Mouse (Mus musculus) kidney, postnatal 0 days (tissue): ENCODE measurements around the gene Acot7. TPM values are rescaled to one million over a fixed set of nuclear protein-coding genes. Genes with fewer than 3 reads are reported as not detected.

ENCODE experiments used
- ATAC-seq: fragments of 200-750 bp; cut with Nextera tagmentation; replicated peaks from 2 replicates; pipeline ENCODE4 v1.8.0; 2017; ENCODE audit warnings: low read depth, moderate number of reproducible peaks, moderate TSS enrichment, moderate library complexity; ENCODE audit not compliant: low FRiP score
- DNase-seq: peaks from one replicate; pipeline ENCODE4 v3.0.0-alpha.2; 2016; ENCODE audit warnings: low spot score
- H3K27ac ChIP-seq: fragments of 300-500 bp; sonication (generic); 2 replicates; pipeline ENCODE4 v1.5.1; 2014; ENCODE audit warnings: mild to moderate bottlenecking
- H3K27me3 ChIP-seq: fragments of 300-500 bp; sonication (generic); 2 replicates; pipeline ENCODE4 v1.6.1; 2014; ENCODE audit warnings: low read length, mixed read lengths; ENCODE audit not compliant: insufficient read depth
- H3K36me3 ChIP-seq: fragments of 300-500 bp; sonication (generic); 2 replicates; pipeline ENCODE4 v1.6.1; 2014; ENCODE audit warnings: low read length, mixed read lengths; ENCODE audit not compliant: insufficient read depth
- H3K4me1 ChIP-seq: fragments of 300-500 bp; sonication (generic); replicated peaks from 2 replicates; pipeline ENCODE4 v1.6.1; 2014; ENCODE audit warnings: antibody characterized with exemption, low read length, mixed read lengths; ENCODE audit not compliant: insufficient read depth
- H3K4me2 ChIP-seq: fragments of 300-500 bp; sonication (generic); 2 replicates; pipeline ENCODE4 v1.6.1; 2014; ENCODE audit warnings: mild to moderate bottlenecking, low read length, moderate library complexity, mixed read lengths
- H3K4me3 ChIP-seq: fragments of 300-500 bp; sonication (generic); replicated peaks from 2 replicates; pipeline ENCODE4 v1.5.1; 2014; ENCODE audit warnings: low read depth, low read length
- H3K9ac ChIP-seq: fragments of 300-500 bp; sonication (generic); 2 replicates; pipeline ENCODE4 v1.6.1; 2014; ENCODE audit warnings: low read depth, low read length
- H3K9me3 ChIP-seq: fragments of 300-500 bp; sonication (generic); replicated peaks from 2 replicates; pipeline ENCODE4 v1.6.1; 2016; ENCODE audit warnings: low read length, inconsistent platforms, mixed read lengths
- CTCF ChIP-seq: IDR thresholded peaks from 2 replicates; pipeline ENCODE4 v1.5.1; 2016; ENCODE audit warnings: antibody characterized with exemption, low read depth, mild to moderate bottlenecking, moderate library complexity
- WGBS: fragments of 180-500 bp; shearing (Covaris S2); extraction: QIAGEN DNeasy Blood & Tissue Kit; methylation state at CpG from one replicate; pipeline ENCODE4 v1.1.7; 2014; 5-methylcytosine and 5-hydroxymethylcytosine counted together
- polyA plus RNA-seq: library from polyadenylated mRNA; unstranded; fragments of >200 nt; fragmentation: Nextera tagmentation; extraction: Ambion mirVana; gene quantifications from 2 replicates; pipeline ENCODE4 v1.2.1, GENCODE M21; 2015

The Acot7 gene
- polyA plus RNA-seq, 1 experiment from 2014 or later, result 56.4 TPM

GRCm38 (mm10) chr4:152209623-152210022 lies 31.7 kb downstream of the Acot7 start:
- Histone ChIP-seq H3K27ac (no peak overlapping the region), H3K4me2 (no peak overlapping the region), H3K27me3 (no peaks in the 10 kb centered on the region), H3K9ac (no peak overlapping the region), H3K4me3 (no peak overlapping the region), H3K9me3 (no peaks in the 10 kb centered on the region), H3K4me1 (peaks cover 3% of the 10 kb centered on the region; the same call in 1 of the 2 replicates), H3K36me3 (no peaks in the 10 kb centered on the region)
- DNase-seq (peak; percentile 31), ATAC-seq (no peak)
- WGBS, result 29% methylated on average over 4 of the region's 4 CpGs
- TF ChIP-seq CTCF, result no peak

GRCm38 (mm10) chr4:152212091-152212505 lies 34.2 kb downstream of the Acot7 start:
- H3K4me2 ChIP-seq, result no peak overlapping the region
- no peak overlapping the region for H3K9ac ChIP-seq
- peak; percentile 86 for ATAC-seq
- H3K4me3 ChIP-seq, result no peak overlapping the region
- H3K9me3 ChIP-seq, result no peaks in the 10 kb centered on the region
- TF ChIP-seq CTCF, result no peak
- no peak overlapping the region for H3K27ac ChIP-seq
- peak; percentile 22 for DNase-seq
- WGBS, result 58% methylated on average over 6 of the region's 6 CpGs
- H3K27me3 ChIP-seq, result no peaks in the 10 kb centered on the region
- H3K36me3 ChIP-seq, result no peaks in the 10 kb centered on the region
- peaks cover 3% of the 10 kb centered on the region; the same call in 1 of the 2 replicates for H3K4me1 ChIP-seq

- 39% methylated on average over 5 of the region's 5 CpGs for WGBS
- Histone ChIP-seq H3K27ac (no peak overlapping the region), H3K27me3 (no peaks in the 10 kb centered on the region), H3K9me3 (no peaks in the 10 kb centered on the region), H3K4me3 (no peak overlapping the region), H3K4me2 (no peak overlapping the region), H3K4me1 (peaks cover 3% of the 10 kb centered on the region; the same call in 1 of the 2 replicates), H3K36me3 (no peaks in the 10 kb centered on the region), H3K9ac (no peak overlapping the region)
- peak; percentile 74 for TF ChIP-seq CTCF
- DNase-seq (peak; percentile 88), ATAC-seq (peak; percentile 18)
Observed at GRCm38 (mm10) chr4:152212531-152212930, 34.6 kb downstream of the Acot7 start.

- no peak for ATAC-seq
- no peak overlapping the region for H3K27ac ChIP-seq
- H3K4me2 ChIP-seq, result no peak overlapping the region
- 0 out of 2 replicates have a peak, but pooled peaks cover under 1% of the 10 kb centered on the region for H3K36me3 ChIP-seq
- H3K9ac ChIP-seq, result no peak overlapping the region
- no peak for TF ChIP-seq CTCF
- H3K9me3 ChIP-seq, result no peaks in the 10 kb centered on the region
- H3K27me3 ChIP-seq, result no peaks in the 10 kb centered on the region
- H3K4me3 ChIP-seq, result no peak overlapping the region
- 64% methylated on average over 11 of the region's 11 CpGs for WGBS
- DNase-seq, result no peak
- peaks cover 3% of the 10 kb centered on the region; the same call in 1 of the 2 replicates for H3K4me1 ChIP-seq
Observed at GRCm38 (mm10) chr4:152212974-152213373, 35.0 kb downstream of the Acot7 start.

- WGBS, result 35% methylated on average over 6 of the region's 6 CpGs
- H3K36me3 ChIP-seq, result 0 out of 2 replicates have a peak, but pooled peaks cover 4% of the 10 kb centered on the region
- H3K4me1 ChIP-seq, result peaks cover 3% of the 10 kb centered on the region; the same call in 1 of the 2 replicates
- H3K9ac ChIP-seq, result no peak overlapping the region
- ATAC-seq (0 out of 2 replicates have a peak, but pooled peaks have one; percentile 14), DNase-seq (peak; percentile 95)
- H3K4me2 ChIP-seq, result no peak overlapping the region
- H3K27me3 ChIP-seq, result no peaks in the 10 kb centered on the region
- no peak overlapping the region for H3K27ac ChIP-seq
- no peak overlapping the region for H3K4me3 ChIP-seq
- no peaks in the 10 kb centered on the region for H3K9me3 ChIP-seq
- TF ChIP-seq CTCF, result peak; percentile 98
Observed at GRCm38 (mm10) chr4:152213760-152214480, 36.0 kb downstream of the Acot7 start.

GRCm38 (mm10) chr4:152214871-152215415 lies 37.0 kb downstream of the Acot7 start:
- no peaks in the 10 kb centered on the region for H3K27me3 ChIP-seq
- H3K4me2 ChIP-seq, result no peak overlapping the region
- H3K9me3 ChIP-seq, result no peaks in the 10 kb centered on the region
- no peak overlapping the region for H3K27ac ChIP-seq
- no peak overlapping the region for H3K4me3 ChIP-seq
- DNase-seq, result no peak
- H3K9ac ChIP-seq, result no peak overlapping the region
- 78% methylated on average over 8 of the region's 8 CpGs for WGBS
- TF ChIP-seq CTCF, result no peak
- H3K36me3 ChIP-seq, result 0 out of 2 replicates have a peak, but pooled peaks cover 4% of the 10 kb centered on the region
- ATAC-seq, result no peak; the same call in 1 of the 2 replicates
- no peaks in the 10 kb centered on the region; the same call in 1 of the 2 replicates for H3K4me1 ChIP-seq
